Mouse (Mus musculus) G1E (cell line): Measurements from ENCODE around the gene Nans. TPM values are rescaled to one million over a fixed set of nuclear protein-coding genes. Genes with fewer than 3 reads are reported as not detected.

Source experiments
- ATAC-seq: 2 replicates; pipeline ENCODE4 v1.8.0; 2016; ENCODE audit warnings: mild to moderate bottlenecking; ENCODE audit not compliant: insufficient number of reproducible peaks, poor library complexity, low FRiP score, severe bottlenecking; ENCODE audit errors: extremely low read depth
- DNase-seq: peaks from one replicate; pipeline ENCODE4 v3.0.0; 2012; ENCODE audit warnings: low spot score
- H3K27me3 ChIP-seq: 2 replicates; pipeline ENCODE4 v1.6.1; 2012; ENCODE audit warnings: mild to moderate bottlenecking, low read length, inconsistent platforms; ENCODE audit not compliant: insufficient read depth
- H3K36me3 ChIP-seq: replicated peaks from 2 replicates; pipeline ENCODE3; 2012; ENCODE audit warnings: mild to moderate bottlenecking, inconsistent platforms
- H3K4me1 ChIP-seq: 2 replicates; pipeline ENCODE4 v1.6.1; 2012; ENCODE audit warnings: low read depth, low read length, inconsistent platforms, mixed read lengths; ENCODE audit not compliant: insufficient read depth
- H3K4me3 ChIP-seq: 2 replicates; pipeline ENCODE4 v1.5.1; 2012; ENCODE audit warnings: low read depth, mild to moderate bottlenecking, inconsistent platforms, low read length, moderate library complexity, mixed read lengths
- H3K9me3 ChIP-seq: replicated peaks from 2 replicates; pipeline ENCODE4 v1.6.1; 2012; ENCODE audit warnings: inconsistent platforms
- CTCF ChIP-seq: IDR thresholded peaks from 2 replicates; pipeline ENCODE4 v1.5.1; 2012; ENCODE audit warnings: low read depth, low read length, inconsistent platforms, mixed read lengths
- GATA1 ChIP-seq: IDR thresholded peaks from 2 replicates; pipeline ENCODE4 v1.6.1; 2012; ENCODE audit warnings: borderline replicate concordance, low read length, inconsistent platforms, mixed read lengths
- GATA2 ChIP-seq: IDR thresholded peaks from 2 replicates; pipeline ENCODE4 v1.6.1; 2012; ENCODE audit warnings: low read depth, low read length, inconsistent platforms, borderline replicate concordance
- POLR2AphosphoS5 ChIP-seq: IDR thresholded peaks from 2 replicates; pipeline ENCODE4 v1.6.1; 2012; ENCODE audit warnings: low read depth, low read length, inconsistent platforms; ENCODE audit not compliant: insufficient replicate concordance
- TAL1 ChIP-seq: conservative IDR thresholded peaks from 2 replicates; pipeline ENCODE4 v1.6.1; 2012; ENCODE audit warnings: low read depth, low read length, inconsistent platforms, mixed read lengths
- polyA plus RNA-seq: library from polyadenylated mRNA; stranded (reverse); fragments of >175 nt; gene quantifications from 2 replicates; pipeline ENCODE4 v1.2.3, GENCODE M21; 2012
- total RNA-seq, 2 experiments: library from RNA; stranded (forward) in 1 of 2; stranded (reverse) in 1 of 2; fragments of 200-1000 nt in 1 of 2; fragments of >200 nt in 1 of 2; fragmentation: Nextera tagmentation in 1 of 2; gene quantifications; 2 replicates each; pipeline ENCODE4 v1.2.3; 2014 to 2017

Nans gene
- total and polyA plus RNA-seq, 3 experiments = 57.1 to 79.3 (median 63.1) TPM

GRCm38 (mm10) chr4:46454097-46454864 lies 34.8 kb upstream of the Nans start:
- Histone ChIP-seq H3K4me1 (peaks cover 72% of the 10 kb centered on the region), H3K27me3 (no peaks in the 10 kb centered on the region), H3K9me3 (no peaks in the 10 kb centered on the region), H3K4me3 (peak overlapping the region; percentile 81; the same call in 1 of the 2 replicates), H3K36me3 (peaks cover 55% of the 10 kb centered on the region)
- DNase-seq = no peak
- TF ChIP-seq GATA2 = no peak
- no peak for TF ChIP-seq POLR2AphosphoS5
- no peak for TF ChIP-seq TAL1
- TF ChIP-seq CTCF = no peak
- no peak for TF ChIP-seq GATA1
- ATAC-seq = 0 out of 2 replicates have a peak, but pooled peaks have one; percentile 11

GRCm38 (mm10) chr4:46456762-46457161 lies 32.3 kb upstream of the Nans start:
- TF ChIP-seq CTCF = no peak
- no peak for TF ChIP-seq GATA2

GRCm38 (mm10) chr4:46457186-46457585 lies 31.9 kb upstream of the Nans start:
- H3K4me1 ChIP-seq = peaks cover 78% of the 10 kb centered on the region

More at GRCm38 (mm10) chr4:46456762-46457161, 32.3 kb upstream of the Nans start:
- no peaks in the 10 kb centered on the region for H3K9me3 ChIP-seq
- H3K4me3 ChIP-seq = no peak overlapping the region; the same call in 1 of the 2 replicates
- no peak for DNase-seq
- H3K27me3 ChIP-seq = no peaks in the 10 kb centered on the region
- H3K36me3 ChIP-seq = peaks cover 77% of the 10 kb centered on the region
- no peak for ATAC-seq
- peaks cover 77% of the 10 kb centered on the region for H3K4me1 ChIP-seq

GRCm38 (mm10) chr4:46458411-46458810 lies 30.6 kb upstream of the Nans start:
- no peak for ATAC-seq
- H3K4me1 ChIP-seq = peaks cover 78% of the 10 kb centered on the region

More at GRCm38 (mm10) chr4:46457186-46457585, 31.9 kb upstream of the Nans start:
- ATAC-seq (no peak), DNase-seq (no peak)
- no peaks in the 10 kb centered on the region for H3K9me3 ChIP-seq
- no peak for TF ChIP-seq POLR2AphosphoS5
- TF ChIP-seq GATA2 = no peak
- TF ChIP-seq CTCF = no peak
- no peak for TF ChIP-seq TAL1
- TF ChIP-seq GATA1 = no peak
- H3K36me3 ChIP-seq = peaks cover 81% of the 10 kb centered on the region
- H3K4me3 ChIP-seq = no peak overlapping the region; the same call in 1 of the 2 replicates
- H3K27me3 ChIP-seq = no peaks in the 10 kb centered on the region

GRCm38 (mm10) chr4:46463130-46463830 lies 25.8 kb upstream of the Nans start:
- Histone ChIP-seq H3K9me3 (no peaks in the 10 kb centered on the region), H3K27me3 (no peaks in the 10 kb centered on the region), H3K4me1 (peaks cover 49% of the 10 kb centered on the region), H3K36me3 (peaks cover 96% of the 10 kb centered on the region), H3K4me3 (no peak overlapping the region)
- TF ChIP-seq GATA1 (no peak), POLR2AphosphoS5 (no peak), CTCF (peak; percentile 22; the same call in 1 of the 2 replicates)
- DNase-seq (no peak), ATAC-seq (peak; percentile 35; the same call in 1 of the 2 replicates)

More at GRCm38 (mm10) chr4:46458411-46458810, 30.6 kb upstream of the Nans start:
- Histone ChIP-seq H3K9me3 (no peaks in the 10 kb centered on the region), H3K4me3 (no peak overlapping the region), H3K27me3 (no peaks in the 10 kb centered on the region), H3K36me3 (peaks cover 84% of the 10 kb centered on the region)
- TF ChIP-seq CTCF (no peak), TAL1 (no peak), GATA2 (no peak)
- DNase-seq = no peak

GRCm38 (mm10) chr4:46465740-46466139 lies 23.3 kb upstream of the Nans start:
- TF ChIP-seq CTCF (no peak), TAL1 (no peak), GATA1 (no peak), GATA2 (no peak), POLR2AphosphoS5 (no peak)
- Histone ChIP-seq H3K4me1 (peaks cover 38% of the 10 kb centered on the region), H3K36me3 (peaks cover 99% of the 10 kb centered on the region), H3K4me3 (no peak overlapping the region), H3K27me3 (no peaks in the 10 kb centered on the region), H3K9me3 (no peaks in the 10 kb centered on the region)
- DNase-seq = no peak
- ATAC-seq = no peak
